Mouse (Mus musculus) hindbrain, embryonic 14.5 days (tissue): ENCODE measurements around the gene Crtap. TPM values are rescaled to one million over a fixed set of nuclear protein-coding genes. Genes with fewer than 3 reads are reported as not detected.
"Not testable (repeated sequence)": the region's sequence is repeated elsewhere in the genome, so short reads cannot be mapped to it uniquely, and the experiment has no call there.

Source experiments
- ATAC-seq: fragments of 200-750 bp; cut with Nextera tagmentation; 2 replicates; pipeline ENCODE4 v1.8.0; 2017; ENCODE audit warnings: moderate number of reproducible peaks, mild to moderate bottlenecking, moderate TSS enrichment, moderate library complexity; ENCODE audit not compliant: low FRiP score
- DNase-seq: peaks from one replicate; pipeline ENCODE4 v3.0.0-alpha.2; 2015; ENCODE audit warnings: low spot score
- H3K27ac ChIP-seq: fragments of 300-500 bp; sonication (generic); 2 replicates; pipeline ENCODE4 v1.5.1; 2014; ENCODE audit warnings: mild to moderate bottlenecking, moderate library complexity
- H3K27me3 ChIP-seq: fragments of 300-500 bp; sonication (generic); 2 replicates; pipeline ENCODE4 v1.6.1; 2014; ENCODE audit warnings: mild to moderate bottlenecking, low read length, mixed read lengths; ENCODE audit not compliant: control insufficient read depth, insufficient read depth
- H3K36me3 ChIP-seq: fragments of 300-500 bp; sonication (generic); replicated peaks from 2 replicates; pipeline ENCODE4 v1.6.1; 2014; ENCODE audit not compliant: control insufficient read depth, insufficient read depth
- H3K4me1 ChIP-seq: fragments of 300-500 bp; sonication (generic); replicated peaks from 2 replicates; pipeline ENCODE4 v1.6.1; 2014; ENCODE audit warnings: antibody characterized with exemption, low read length, mixed read lengths; ENCODE audit not compliant: control insufficient read depth, insufficient read depth
- H3K4me2 ChIP-seq: fragments of 300-500 bp; sonication (generic); replicated peaks from 2 replicates; pipeline ENCODE4 v1.6.1; 2014; ENCODE audit warnings: mild to moderate bottlenecking, moderate library complexity
- H3K4me3 ChIP-seq: fragments of 300-500 bp; sonication (generic); replicated peaks from 2 replicates; pipeline ENCODE4 v1.5.1; 2014; ENCODE audit warnings: mild to moderate bottlenecking, low read length
- H3K9ac ChIP-seq: fragments of 300-500 bp; sonication (generic); 2 replicates; pipeline ENCODE4 v1.6.1; 2014
- H3K9me3 ChIP-seq: fragments of 300-500 bp; sonication (generic); 2 replicates; pipeline ENCODE4 v1.6.1; 2016; ENCODE audit warnings: low read length; ENCODE audit not compliant: control insufficient read depth
- WGBS: fragments of 180-500 bp; shearing (Covaris S2); extraction: QIAGEN DNeasy Blood & Tissue Kit; methylation state at CpG from one replicate; pipeline ENCODE4 v1.1.7; 2014; 5-methylcytosine and 5-hydroxymethylcytosine counted together
- polyA plus RNA-seq: library from polyadenylated mRNA; unstranded; fragments of >200 nt; fragmentation: Nextera tagmentation; extraction: Ambion mirVana; gene quantifications from 2 replicates; pipeline ENCODE4 v1.2.1, GENCODE M21; 2014

Crtap gene
- polyA plus RNA-seq, 1 experiment from 2014 or later = 31.6 TPM

DNA sequence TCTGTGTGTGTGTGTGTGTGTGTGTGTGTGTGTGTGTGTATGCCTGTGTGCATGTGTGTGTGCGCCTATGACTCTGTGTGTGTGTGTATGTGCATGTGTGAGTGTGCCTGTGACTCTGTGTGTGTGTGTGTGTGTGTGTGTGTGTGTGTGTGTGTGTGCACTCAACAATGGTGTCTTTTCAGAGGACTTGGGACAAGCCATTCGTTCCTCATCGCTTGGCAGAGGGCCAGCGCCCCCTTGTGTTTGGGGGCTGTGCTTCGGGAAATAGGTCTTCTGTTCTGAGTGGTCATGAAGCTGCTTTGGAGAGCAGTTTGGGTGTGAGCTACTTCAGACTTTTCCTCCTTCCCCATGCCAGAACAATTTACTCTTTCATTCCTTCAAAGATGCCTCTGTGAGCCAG, 18.8 kb downstream of the Crtap start:
- H3K4me3 ChIP-seq, H3K36me3 ChIP-seq, H3K27ac ChIP-seq, H3K9ac ChIP-seq, H3K4me1 ChIP-seq, H3K27me3 ChIP-seq, H3K4me2 ChIP-seq, ATAC-seq, DNase-seq, H3K9me3 ChIP-seq: not testable (repeated sequence)
- WGBS = 24% methylated on average over 5 of the region's 5 CpGs

DNA sequence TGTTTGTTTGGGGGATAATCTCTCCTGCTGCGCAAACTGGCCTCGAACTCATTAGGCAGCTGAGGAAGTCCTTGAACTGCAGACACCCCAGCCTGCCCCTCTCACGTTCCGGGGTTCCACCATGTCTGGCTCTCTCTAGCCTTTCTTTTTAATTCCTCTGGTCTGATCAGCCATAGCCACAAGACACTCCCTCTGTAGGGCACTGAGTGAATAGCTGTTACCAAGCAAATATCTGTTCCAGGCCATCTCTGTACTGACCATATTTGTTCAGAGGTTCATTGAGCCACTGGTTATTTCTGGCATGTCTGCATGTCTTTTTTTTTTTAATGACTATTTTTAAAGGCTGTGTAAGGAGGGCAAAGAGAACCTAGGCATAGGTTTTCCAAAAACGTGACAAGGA, 21.1 kb downstream of the Crtap start:
- H3K27me3 ChIP-seq, H3K4me1 ChIP-seq, H3K4me2 ChIP-seq, ATAC-seq, DNase-seq, H3K9me3 ChIP-seq, H3K9ac ChIP-seq, H3K27ac ChIP-seq, H3K36me3 ChIP-seq, H3K4me3 ChIP-seq: not testable (repeated sequence)
- WGBS = 62% methylated on average over 5 of the region's 5 CpGs

DNA sequence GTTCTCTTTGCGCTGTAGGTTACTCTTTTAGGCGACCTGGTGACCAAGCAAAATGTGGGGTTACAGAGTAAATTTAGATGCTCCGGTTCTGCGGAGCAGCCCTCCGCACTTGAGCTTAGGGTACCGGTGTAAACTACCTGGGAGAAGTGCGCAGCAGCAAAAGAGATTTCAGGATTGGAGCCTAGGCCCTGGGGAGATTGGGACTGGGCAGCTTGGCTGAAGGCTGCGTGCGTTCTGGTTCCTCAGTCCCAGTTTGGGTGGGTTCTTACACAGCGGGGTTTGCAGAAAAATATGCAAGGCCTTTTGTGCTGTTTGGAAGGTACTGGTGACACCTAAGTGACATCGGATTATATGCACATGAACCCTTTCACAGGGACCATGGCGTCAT, 22.0 kb downstream of the Crtap start:
- Histone ChIP-seq H3K27me3 (no peaks in the 10 kb centered on the region), H3K4me3 (peak overlapping the region; percentile 52), H3K9me3 (no peaks in the 10 kb centered on the region), H3K36me3 (no peaks in the 10 kb centered on the region), H3K9ac (peak overlapping the region; percentile 70), H3K4me2 (peak overlapping the region; percentile 90), H3K27ac (0 out of 2 replicates have a peak overlapping the region, but pooled peaks have one; percentile 28), H3K4me1 (no peaks in the 10 kb centered on the region)
- no peak for DNase-seq
- 12% methylated on average over 12 of the region's 12 CpGs for WGBS
- peak; percentile 43; the same call in 1 of the 2 replicates for ATAC-seq

DNA sequence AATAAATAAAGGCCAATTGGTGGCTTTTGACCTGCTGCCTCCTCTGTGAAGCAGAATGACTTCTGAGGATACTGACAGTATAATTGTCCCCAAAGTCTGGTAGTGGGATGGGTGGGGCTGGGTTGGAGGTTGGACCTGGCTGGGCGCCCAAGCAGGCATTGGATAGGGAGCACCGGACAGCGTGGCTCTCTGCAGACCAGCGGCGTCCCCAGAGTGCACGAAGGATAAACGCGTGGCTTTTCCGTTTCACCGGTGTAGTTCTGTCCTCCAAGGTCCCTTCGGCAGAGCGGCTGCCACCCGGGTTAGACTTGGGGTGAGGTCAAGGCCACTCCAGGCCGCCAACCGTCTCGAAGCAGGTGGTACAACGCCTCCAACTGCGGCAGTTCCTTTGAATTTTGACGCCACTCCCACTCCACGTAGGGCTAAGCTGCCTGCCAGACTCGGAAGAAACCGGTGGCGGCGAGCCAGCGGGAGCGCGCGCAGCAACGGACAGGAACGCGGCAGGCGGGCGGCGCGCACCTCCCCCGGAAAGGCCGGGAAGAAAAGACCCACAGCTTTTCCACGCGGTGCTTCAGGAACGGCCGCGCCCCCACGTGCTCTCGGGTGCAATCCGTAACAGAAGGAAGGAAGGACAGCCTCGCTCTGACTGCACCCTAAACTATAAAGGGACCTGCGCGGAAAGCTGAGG, 22.5 kb downstream of the Crtap start:
- Histone ChIP-seq H3K4me2 (peak overlapping the region; percentile 90), H3K36me3 (no peaks in the 10 kb centered on the region), H3K27ac (0 out of 2 replicates have a peak overlapping the region, but pooled peaks have one; percentile 28), H3K9me3 (no peaks in the 10 kb centered on the region), H3K9ac (peak overlapping the region; percentile 70), H3K27me3 (no peaks in the 10 kb centered on the region), H3K4me1 (no peaks in the 10 kb centered on the region), H3K4me3 (peak overlapping the region; percentile 52)
- WGBS = under 1% methylated on average over 48 of the region's 48 CpGs
- DNase-seq = peak; percentile 83
- ATAC-seq = peak; percentile 87

DNA sequence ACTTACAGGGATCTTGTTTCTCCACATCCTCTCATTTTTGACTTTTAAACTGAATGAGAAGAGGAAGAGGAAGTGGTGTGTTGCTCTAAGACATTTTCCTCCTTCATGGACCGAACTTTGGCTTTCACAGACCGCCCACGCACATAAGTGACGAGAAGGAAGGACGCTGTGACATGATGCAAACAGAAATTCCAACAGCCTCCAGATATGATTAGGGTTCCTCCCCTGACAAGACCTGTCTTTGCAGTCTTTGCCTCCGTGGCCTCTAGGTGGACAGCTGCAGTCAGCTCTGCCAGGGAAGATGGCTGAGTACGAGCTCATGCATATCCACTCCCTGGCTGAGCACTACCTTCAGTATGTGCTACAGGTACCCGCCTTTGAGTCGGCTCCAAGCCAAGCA, 60.6 kb downstream of the Crtap start, which contains the start of gene Bcl2a1c:
Gene Bcl2a1c, plus strand, starts transcription at position 281 of the 400 bp plus-strand sequence.
- not testable (repeated sequence) for H3K9me3 ChIP-seq, H3K4me3 ChIP-seq, H3K36me3 ChIP-seq, H3K4me1 ChIP-seq, H3K27ac ChIP-seq, ATAC-seq, H3K9ac ChIP-seq, H3K4me2 ChIP-seq, H3K27me3 ChIP-seq, DNase-seq
- 82% methylated on average over 9 of the region's 9 CpGs for WGBS

DNA sequence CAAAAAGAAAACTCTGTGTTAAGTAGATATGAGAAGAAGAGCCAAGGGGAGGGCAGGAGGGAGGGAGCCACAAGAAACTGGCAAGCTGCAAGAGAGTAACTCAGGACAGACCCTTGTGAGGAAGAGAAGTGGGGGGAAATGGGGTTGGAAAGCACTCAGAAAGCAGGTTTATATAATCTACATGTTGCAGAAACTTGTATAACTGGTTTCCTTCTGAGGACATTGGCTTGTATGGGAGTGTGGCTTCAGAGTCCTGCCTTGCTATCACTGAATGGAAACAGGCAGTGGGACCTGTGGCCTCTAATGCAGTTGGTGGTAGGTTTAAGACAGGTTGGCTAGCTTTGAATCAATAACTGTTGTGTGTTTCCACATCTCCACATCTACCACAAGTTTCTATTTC, 62.1 kb downstream of the Crtap start:
- not testable (repeated sequence) for ATAC-seq, H3K36me3 ChIP-seq, DNase-seq, H3K9ac ChIP-seq, H3K27ac ChIP-seq, H3K9me3 ChIP-seq, H3K4me1 ChIP-seq, H3K27me3 ChIP-seq, H3K4me3 ChIP-seq, H3K4me2 ChIP-seq

DNA sequence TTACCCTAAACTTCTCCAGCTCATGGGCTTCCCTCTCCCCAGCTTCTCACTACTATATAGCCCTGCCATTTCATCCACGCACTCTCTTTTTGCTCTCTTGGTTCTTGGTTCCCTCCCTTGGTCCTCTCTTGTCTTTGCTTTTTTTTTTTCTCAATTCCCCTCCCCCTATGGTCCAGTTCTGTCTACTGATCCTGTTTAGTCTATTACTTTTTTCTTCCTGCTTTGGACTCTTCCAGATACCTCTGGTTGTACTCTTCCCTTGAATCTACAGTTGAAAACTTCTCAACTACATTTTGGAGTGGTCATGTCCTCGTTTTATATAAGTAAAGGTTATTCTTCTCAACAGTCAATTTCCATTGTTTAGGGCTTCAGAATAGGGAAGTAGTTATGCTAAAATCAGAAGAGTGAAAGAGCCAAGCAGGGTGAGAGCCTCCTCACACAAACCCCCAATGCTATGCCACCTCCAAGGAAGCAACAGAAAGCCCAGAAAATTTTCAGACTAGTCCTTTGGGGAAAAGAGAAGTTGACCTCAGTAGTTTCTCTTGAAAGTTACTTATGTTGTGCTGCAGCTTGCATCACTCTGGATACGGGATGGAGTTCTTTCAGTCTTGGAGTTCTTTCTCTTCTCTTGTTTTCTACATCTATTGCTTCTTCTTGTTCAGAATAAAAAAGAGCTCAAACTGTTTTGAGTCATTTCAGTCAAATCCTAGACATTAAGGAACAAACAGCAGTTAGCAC, 64.3 kb downstream of the Crtap start:
- Histone ChIP-seq H3K27ac (no peak overlapping the region), H3K36me3 (no peaks in the 10 kb centered on the region), H3K4me1 (no peaks in the 10 kb centered on the region), H3K9me3 (no peaks in the 10 kb centered on the region), H3K4me3 (no peak overlapping the region), H3K4me2 (no peak overlapping the region), H3K9ac (no peak overlapping the region), H3K27me3 (no peaks in the 10 kb centered on the region)
- no peak for ATAC-seq
- DNase-seq = no peak
- WGBS = 63% methylated on average over 3 of the region's 3 CpGs

Other genes with a start within 250 kb of the Crtap start
- not detected in 2 replicates for gene Bcl2a1c, start 60.5 kb downstream of the Crtap start, polyA plus RNA-seq
- gene Glb1, start 10.4 kb upstream of the Crtap start, polyA plus RNA-seq = 36.2 and 38.9 TPM in 2 replicates
- 3.9 and 4.0 TPM in 2 replicates for gene Tmppe, start 10.4 kb upstream of the Crtap start, polyA plus RNA-seq
- not detected in 2 replicates for gene Ccr4, start 114.2 kb upstream of the Crtap start, polyA plus RNA-seq
- gene C130032M10Rik, start 125.0 kb upstream of the Crtap start, polyA plus RNA-seq = not detected in 2 replicates
- gene Trim71, start 173.7 kb upstream of the Crtap start, polyA plus RNA-seq = 0.29 and 0.31 TPM in 2 replicates
- gene Cnot10, start 249.5 kb upstream of the Crtap start, polyA plus RNA-seq = 51.2 and 57.3 TPM in 2 replicates